Mouse (Mus musculus) central nervous system, embryonic 11.5 days (tissue): ENCODE data around the gene Cldn34b2. TPM values are rescaled to one million over a fixed set of nuclear protein-coding genes. Genes with fewer than 3 reads are reported as not detected.

Experiments used
- polyA plus RNA-seq: library from polyadenylated mRNA; depleted of rRNA; stranded (reverse); fragments of >200 nt; gene quantifications from 2 replicates; pipeline ENCODE4 v1.2.3, GENCODE M21; 2012; rRNA removed

Cldn34b2 gene
- not detected in 2 replicates for polyA plus RNA-seq

GRCm38 (mm10) chrX:155128312-155128711 lies at the start of gene Cldn34b2:
TSS of gene Cldn34b2 (minus strand) at chrX:155128412.

DNA sequence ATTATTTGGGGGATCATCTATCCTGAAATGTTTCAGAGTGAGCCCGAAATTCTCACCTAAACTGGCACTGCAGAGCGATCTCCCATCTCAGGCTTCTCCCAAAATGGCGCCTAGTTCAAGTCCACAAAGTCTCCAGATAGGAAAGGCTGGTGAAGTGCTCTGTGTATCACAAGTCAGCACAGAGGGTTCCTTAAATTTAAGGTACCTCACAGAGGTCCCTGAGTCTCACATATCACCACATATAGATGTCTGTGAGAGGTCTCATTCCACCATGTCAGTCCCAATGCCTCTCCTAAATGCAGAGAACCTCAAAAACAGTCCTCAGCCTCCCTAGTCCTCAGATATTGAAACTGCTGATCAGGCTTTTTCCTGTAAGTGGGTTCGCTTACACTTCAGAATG lies 34.6 kb downstream of the Cldn34b2 start, which contains the start of gene Magea2:
Magea2 (minus strand) TSS at position 101 of the 400 bp plus-strand sequence.

DNA sequence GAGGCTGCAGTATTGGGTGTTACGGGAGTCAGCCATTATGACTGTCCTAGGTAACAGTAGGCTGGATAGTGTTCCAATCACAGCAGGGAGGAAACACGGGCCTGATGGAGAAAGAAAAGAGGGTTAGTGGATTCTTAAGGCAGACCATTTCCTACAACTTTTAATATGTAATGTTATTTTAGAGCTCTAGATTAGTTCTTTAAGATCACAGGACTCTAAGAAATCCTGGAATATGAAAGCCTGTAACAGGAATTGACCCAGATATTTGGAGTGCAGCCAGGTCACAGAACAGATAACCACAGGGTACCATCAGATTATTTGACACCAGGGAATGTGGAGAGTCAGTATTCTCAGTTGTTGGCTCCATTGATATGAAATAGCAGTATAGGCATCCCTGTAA lies 38.5 kb downstream of the Cldn34b2 start, which contains the start of gene Magea1:
Magea1 (minus strand) TSS at position 101 of the 400 bp plus-strand sequence.

Other genes with a start within 250 kb of the Cldn34b2 start
- gene Cldn34b1, start 238.1 kb downstream of the Cldn34b2 start, polyA plus RNA-seq: not detected in 2 replicates
- gene Magea6, start 192.4 kb downstream of the Cldn34b2 start, polyA plus RNA-seq: not detected in 2 replicates
- gene Magea3, start 178.9 kb downstream of the Cldn34b2 start, polyA plus RNA-seq: not detected in 2 replicates
- gene Magea8, start 132.6 kb downstream of the Cldn34b2 start, polyA plus RNA-seq: not detected in 2 replicates
- not detected in 2 replicates for gene Magea5, start 65.3 kb downstream of the Cldn34b2 start, polyA plus RNA-seq
- gene Magea1, start 38.6 kb downstream of the Cldn34b2 start, polyA plus RNA-seq: not detected in 2 replicates
- not detected in 2 replicates for gene Magea2, start 34.7 kb downstream of the Cldn34b2 start, polyA plus RNA-seq
- 51.2 and 52.7 TPM in 2 replicates for gene Sat1, start 88.0 kb upstream of the Cldn34b2 start, polyA plus RNA-seq
- gene Acot9, start 134.0 kb upstream of the Cldn34b2 start, polyA plus RNA-seq: 11.3 and 16.2 TPM in 2 replicates
- 178 and 305 TPM in 2 replicates for gene Prdx4, start 212.3 kb upstream of the Cldn34b2 start, polyA plus RNA-seq